Mouse (Mus musculus) megakaryocyte progenitor cell, adult 5-6 weeks (primary cell): ENCODE measurements around the gene Inpp5d. TPM values are rescaled to one million over a fixed set of nuclear protein-coding genes. Genes with fewer than 3 reads are reported as not detected.

Experiments used
- ATAC-seq: replicated peaks from 2 replicates; pipeline ENCODE4 v1.8.0; 2016; ENCODE audit warnings: mild to moderate bottlenecking, moderate TSS enrichment, inconsistent platforms; ENCODE audit not compliant: poor library complexity
- total RNA-seq, 2 experiments: library from RNA; stranded (forward) in 1 of 2; stranded (reverse) in 1 of 2; fragments of 157-497, 149-512 nt in 1 of 2; fragments of 200-1000 nt in 1 of 2; gene quantifications; 2 replicates each; pipeline versions ENCODE4 v1.2.3 to v1.2.4; 2015 to 2017

Inpp5d gene
- total RNA-seq, 2 experiments from 2014 or later = 66.3 to 67.8 TPM

DNA sequence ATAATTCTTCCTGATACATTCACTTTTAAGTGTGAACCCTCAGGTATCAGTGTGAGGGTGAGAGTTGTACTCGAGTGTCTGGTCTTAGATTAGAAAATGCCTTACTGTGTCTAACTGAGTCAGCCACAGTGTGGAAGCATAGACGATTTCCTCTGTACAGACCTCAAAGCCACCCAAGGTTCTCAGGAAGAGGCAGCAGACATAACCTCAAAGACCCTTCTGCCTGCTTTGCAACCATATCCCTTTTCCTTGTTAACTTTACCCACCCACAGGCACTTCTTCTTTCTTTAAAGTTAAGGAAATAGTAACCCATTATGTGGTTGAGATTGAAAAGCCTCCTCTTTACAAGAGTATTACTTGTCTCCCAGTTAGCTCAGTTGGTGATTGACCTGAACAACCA, 145.6 kb downstream of the Inpp5d start:
- peak; percentile 5; the same call in 1 of the 2 replicates for ATAC-seq

DNA sequence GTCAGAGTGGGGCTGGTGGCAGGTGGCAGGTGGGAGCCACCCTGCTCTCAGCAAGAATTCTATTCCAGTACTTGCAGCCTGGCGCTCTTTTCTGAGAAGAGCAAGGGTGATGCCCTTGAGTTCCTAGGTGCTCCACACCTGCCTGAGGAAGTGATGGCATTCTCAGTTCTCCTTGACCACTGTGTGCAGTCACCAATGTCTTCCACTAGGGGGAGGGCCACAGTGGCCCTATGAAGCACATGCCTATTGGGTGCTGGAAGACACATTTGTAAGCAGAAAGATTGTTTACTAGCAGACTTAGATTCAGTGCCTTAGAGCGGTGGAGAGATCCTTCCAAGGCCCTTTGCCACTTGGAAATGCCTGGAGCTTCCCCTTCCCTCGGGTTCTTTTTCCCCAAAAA, 146.1 kb downstream of the Inpp5d start:
- ATAC-seq = peak; percentile 67

DNA sequence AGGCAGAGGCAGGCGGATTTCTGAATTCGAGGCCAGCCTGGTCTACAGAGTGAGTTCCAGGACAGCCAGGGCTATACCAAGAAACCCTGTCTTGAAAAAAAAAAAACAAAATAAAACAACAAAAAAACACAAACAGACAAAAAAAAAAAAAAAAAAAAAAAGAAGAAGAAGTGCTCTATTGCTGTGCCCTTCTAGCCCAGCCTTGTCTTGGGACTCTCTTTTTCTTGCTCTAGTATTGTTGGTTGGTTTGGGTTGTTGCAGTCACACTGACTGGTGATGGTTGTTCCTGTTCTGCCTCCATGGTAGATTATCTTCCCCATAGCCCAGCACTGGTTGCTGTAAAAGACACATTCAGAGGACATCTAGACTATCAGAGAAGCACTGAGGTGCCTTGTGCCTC, 149.2 kb downstream of the Inpp5d start:
- no peak for ATAC-seq

Other genes starting within 250 kb of the Inpp5d start
- not detected in 2 replicates for gene Kcnj13, start 225.6 kb upstream of the Inpp5d start, total RNA-seq (2015)
- not detected in 2 replicates for gene Kcnj13, start 225.6 kb upstream of the Inpp5d start, total RNA-seq (2017)
- gene Snorc, start 150.0 kb upstream of the Inpp5d start, total RNA-seq (2015) = not detected in 2 replicates
- not detected in 2 replicates for gene Snorc, start 150.0 kb upstream of the Inpp5d start, total RNA-seq (2017)
- not detected in 2 replicates for gene Neu2, start 110.4 kb upstream of the Inpp5d start, total RNA-seq (2015)
- not detected in 2 replicates for gene Neu2, start 110.4 kb upstream of the Inpp5d start, total RNA-seq (2017)
- not detected in 2 replicates for gene Ngef, start 46.4 kb upstream of the Inpp5d start, total RNA-seq (2015)
- gene Ngef, start 46.4 kb upstream of the Inpp5d start, total RNA-seq (2017) = not detected in 2 replicates
- gene Atg16l1, start 135.6 kb downstream of the Inpp5d start, total RNA-seq (2015) = 21.4 and 24.8 TPM in 2 replicates
- gene Atg16l1, start 135.6 kb downstream of the Inpp5d start, total RNA-seq (2017) = 30.2 and 40.9 TPM in 2 replicates
- gene Sag, start 183.4 kb downstream of the Inpp5d start, total RNA-seq (2015) = 0.46 and 0.62 TPM in 2 replicates
- 0.14 and 0.25 TPM in 2 replicates for gene Sag, start 183.4 kb downstream of the Inpp5d start, total RNA-seq (2017)
- 43.0 and 45.0 TPM in 2 replicates for gene Dgkd, start 233.0 kb downstream of the Inpp5d start, total RNA-seq (2015)
- gene Dgkd, start 233.0 kb downstream of the Inpp5d start, total RNA-seq (2017) = 44.3 and 46.7 TPM in 2 replicates